Mouse (Mus musculus) bone marrow, adult 2 months (tissue): ENCODE data around the gene Prpsap1.

Experiments used
- CTCF ChIP-seq: fragments of 200-500 bp; IDR thresholded peaks from 2 replicates; pipeline ENCODE4 v1.5.1; 2011; ENCODE audit warnings: low read length, control low read depth; ENCODE audit not compliant: control insufficient read depth, insufficient read depth
- POLR2A ChIP-seq: fragments of 200-500 bp; IDR thresholded peaks from 2 replicates; pipeline ENCODE4 v1.6.1; 2011; ENCODE audit warnings: low read depth, mild to moderate bottlenecking, control low read depth, low read length, borderline replicate concordance; ENCODE audit not compliant: control insufficient read depth

DNA sequence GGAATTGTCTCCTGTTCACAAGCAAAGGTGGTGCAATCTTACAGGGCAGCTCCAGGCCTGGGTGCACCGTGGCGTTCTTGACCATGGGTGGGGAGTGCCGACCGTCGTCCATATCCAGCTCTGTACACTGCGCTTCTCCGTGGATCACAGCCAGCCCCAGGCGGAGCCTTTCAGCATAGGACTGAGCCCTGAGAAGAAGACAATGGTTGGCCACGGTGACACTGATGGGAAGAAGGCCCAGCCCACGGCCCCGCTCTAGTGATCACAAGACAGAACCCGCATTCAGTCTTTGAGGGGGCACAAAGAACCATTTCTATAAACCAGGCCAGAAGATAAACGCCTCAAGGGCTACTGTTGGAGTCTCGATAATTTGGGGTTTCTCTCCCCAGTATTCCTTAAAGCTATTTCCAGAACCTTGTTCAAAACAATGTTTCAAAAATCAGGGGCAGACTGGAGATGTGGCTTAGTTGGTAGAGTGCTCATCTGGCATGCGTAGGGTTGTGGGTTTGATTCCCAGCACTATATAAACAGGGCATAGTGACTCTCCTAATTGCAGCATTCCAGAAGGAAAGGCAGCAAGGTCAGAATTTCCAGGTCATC lies 16.7 kb downstream of the Prpsap1 start:
- no peak for TF ChIP-seq POLR2A
- TF ChIP-seq CTCF: no peak
